Mouse (Mus musculus) urinary bladder, adult 18-20 months (tissue): ENCODE data around the gene Kif26a.

Source experiments
- DNase-seq, 2 experiments: peaks; one replicate each; pipeline ENCODE4 v3.0.0; 2022; ENCODE audit warnings: low spot score in 2 of 2, mixed read lengths in 2 of 2

The Kif26a gene

DNA sequence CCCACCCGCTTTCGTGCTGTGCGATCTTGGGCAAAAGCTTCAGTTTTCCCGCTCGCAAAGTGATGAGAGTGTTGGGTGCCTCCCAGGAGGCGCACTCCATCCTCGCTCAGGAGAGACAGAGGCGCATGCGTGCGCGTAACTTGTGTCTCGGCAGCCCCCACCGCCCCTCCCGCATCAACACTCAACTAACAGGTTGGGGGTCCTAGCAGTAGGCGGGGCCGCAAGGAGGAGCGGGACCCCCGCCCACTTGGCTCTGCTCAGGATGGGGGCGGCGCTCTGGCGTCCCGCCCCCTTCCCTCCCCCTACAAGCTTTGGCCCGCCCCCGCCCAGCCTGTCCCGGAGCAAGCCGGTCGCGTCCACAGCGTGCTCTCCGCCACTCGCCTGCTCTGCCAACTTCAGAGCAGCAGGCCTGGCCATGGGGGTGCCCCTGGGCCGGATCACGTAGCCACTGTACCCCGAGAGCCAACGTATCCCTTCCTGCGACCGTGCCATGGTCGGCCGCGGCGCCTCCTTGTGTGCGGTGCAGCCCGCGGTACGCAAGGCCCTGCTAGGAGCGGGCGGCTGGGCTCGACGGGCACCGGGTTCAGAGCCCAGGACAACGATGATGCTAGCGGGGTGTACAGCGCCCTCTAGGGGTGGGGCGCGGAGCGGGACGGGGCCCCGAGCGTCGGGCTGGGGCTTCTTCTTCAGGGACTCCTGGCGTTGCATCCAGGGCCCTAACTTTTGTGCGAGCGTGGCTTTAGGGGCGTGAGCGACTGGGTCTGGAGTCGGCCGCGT is at the start of gene Kif26a:
Gene Kif26a (plus strand): TSS at position 334 of the 777 bp plus-strand sequence.
- peak in 1 of 2 experiments; percentile 62 for DNase-seq

GRCm38 (mm10) chr12:112096733-112097117 is 49.3 kb upstream of the Kif26a start:
- no peak for DNase-seq

DNA sequence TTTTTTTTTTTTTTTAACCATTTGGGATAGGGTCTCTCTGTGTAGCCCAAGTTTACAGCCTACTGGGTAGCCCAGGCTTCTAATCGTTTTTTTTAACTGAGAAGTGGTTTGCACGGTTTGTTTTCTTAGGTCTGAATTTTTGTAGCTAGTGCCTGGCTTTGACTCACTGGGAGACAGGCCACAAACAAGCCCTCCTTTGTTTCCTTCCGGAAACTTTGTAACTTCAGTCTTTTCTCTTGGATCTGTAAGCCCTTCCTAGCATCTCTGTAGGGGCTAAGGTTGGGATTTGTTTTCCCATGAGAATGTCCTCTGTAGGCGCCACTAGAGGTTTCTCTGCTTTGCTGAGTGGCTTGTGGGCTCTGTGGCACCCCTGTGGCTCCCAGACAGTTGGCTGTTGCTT is 45.9 kb upstream of the Kif26a start:
- DNase-seq: no peak

DNA sequence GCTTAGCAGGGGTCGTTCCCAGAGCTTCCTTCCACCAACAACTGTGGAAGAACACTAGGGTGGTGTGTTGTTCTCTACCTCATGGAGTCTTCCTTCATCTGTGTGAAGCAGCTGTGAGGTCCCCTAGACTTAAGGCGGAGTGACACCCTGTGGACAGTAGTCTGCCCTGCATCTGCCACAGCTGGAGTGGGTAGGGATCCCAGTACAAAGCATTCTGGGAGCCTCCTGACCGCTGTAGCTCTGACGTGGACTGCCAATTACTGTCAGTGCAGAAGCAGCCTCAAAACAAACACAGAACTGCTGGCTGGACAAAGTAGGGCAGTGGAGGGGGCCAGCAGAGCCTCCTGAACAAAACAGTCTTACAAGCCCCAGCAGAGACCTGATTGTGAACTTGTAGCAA is 45.0 kb upstream of the Kif26a start:
- DNase-seq: no peak

- no peak for DNase-seq
These were observed 42.8 kb upstream of the Kif26a start for GRCm38 (mm10) chr12:112103179-112103578.

GRCm38 (mm10) chr12:112104890-112105289 is 41.1 kb upstream of the Kif26a start:
- DNase-seq: no peak

GRCm38 (mm10) chr12:112106541-112106971 is 39.5 kb upstream of the Kif26a start, which contains the start of gene Aspg:
Aspg (plus strand) TSS chr12:112106679.
- no peak for DNase-seq

- DNase-seq: no peak
These were observed 38.3 kb upstream of the Kif26a start for GRCm38 (mm10) chr12:112107685-112108084.

DNA sequence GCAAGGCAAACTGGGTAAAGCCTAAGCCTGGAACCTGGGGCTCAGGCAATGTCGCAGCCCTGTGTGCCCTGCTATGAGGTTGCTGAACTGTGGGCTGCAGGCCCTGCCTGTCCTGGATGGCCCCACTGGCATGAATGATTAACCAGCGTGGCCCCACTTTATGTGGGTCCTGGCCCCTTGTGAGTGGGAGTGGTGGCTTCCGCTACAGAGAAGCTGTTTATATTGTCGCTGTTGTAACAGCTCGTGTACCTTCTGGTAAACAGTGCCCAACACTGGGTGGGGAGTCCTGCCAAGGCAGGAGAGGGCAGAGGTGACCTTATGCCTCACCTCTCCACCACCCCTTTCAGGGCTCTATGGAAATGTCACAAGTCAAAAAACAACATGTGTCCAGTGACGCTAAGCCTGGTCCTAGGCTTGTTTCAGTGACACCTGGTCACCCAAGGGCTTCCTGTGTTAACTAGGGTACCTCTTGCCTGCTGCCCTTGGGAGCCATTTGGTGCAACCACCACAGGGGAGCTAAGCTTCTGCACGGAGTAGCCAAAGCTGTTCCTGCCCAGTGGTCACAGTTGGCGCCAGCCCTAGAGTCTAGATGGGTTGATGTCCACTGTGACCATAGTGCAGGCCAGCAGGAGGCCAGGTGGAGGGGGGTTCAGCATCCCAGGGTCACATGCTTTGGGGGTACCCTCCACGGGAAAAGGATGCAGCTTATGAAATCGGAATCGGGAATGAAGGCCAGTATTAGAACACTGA is 37.1 kb upstream of the Kif26a start:
- DNase-seq: no peak

GRCm38 (mm10) chr12:112109701-112110100 is 36.3 kb upstream of the Kif26a start:
- DNase-seq: no peak

DNA sequence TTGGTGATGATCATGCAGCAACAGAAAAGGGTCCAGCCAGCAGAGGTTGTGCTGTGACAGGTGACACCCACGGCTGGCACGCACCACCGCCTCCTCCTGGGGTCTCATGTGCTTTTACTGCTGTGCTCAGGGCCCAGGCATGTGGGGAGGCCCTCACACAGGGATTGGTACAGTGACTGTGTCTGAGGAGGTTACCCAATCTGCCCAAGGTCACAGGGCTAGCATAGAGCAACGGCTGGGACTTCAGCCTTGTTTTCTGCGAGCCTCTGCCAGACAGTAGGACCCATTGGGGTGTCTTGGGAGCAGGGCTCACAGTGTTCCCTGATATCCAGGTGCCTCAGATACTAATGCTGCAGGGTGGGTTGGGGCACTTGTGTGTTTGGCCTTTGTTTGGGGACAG is 34.7 kb upstream of the Kif26a start:
- no peak for DNase-seq

GRCm38 (mm10) chr12:112112235-112112634 is 33.8 kb upstream of the Kif26a start:
- DNase-seq: no peak

GRCm38 (mm10) chr12:112112686-112113396 is 33.2 kb upstream of the Kif26a start:
- DNase-seq: no peak

GRCm38 (mm10) chr12:112113710-112114109 is 32.3 kb upstream of the Kif26a start:
- DNase-seq: peak; percentile 70 to 87

DNA sequence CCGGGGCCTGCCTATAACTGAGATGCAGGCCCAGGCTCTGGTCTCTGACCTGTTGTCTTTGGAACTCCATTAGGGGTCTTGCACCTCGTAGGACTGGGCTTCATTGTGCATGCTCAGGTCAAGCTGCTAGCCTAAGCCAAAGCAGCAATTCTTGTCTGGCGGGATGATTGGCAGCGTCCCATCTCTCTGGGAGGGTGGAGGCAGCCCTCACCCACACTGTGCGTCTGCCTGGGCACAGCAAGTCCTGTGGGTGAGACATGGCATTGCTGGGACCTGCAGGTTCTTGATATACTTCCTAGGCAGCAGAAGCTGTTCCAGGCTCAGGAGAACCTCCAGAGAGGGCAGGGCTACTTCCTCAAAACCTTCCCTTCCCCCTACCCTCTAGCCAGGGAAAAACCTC is 29.0 kb upstream of the Kif26a start:
- DNase-seq: peak; percentile 46 to 48

DNA sequence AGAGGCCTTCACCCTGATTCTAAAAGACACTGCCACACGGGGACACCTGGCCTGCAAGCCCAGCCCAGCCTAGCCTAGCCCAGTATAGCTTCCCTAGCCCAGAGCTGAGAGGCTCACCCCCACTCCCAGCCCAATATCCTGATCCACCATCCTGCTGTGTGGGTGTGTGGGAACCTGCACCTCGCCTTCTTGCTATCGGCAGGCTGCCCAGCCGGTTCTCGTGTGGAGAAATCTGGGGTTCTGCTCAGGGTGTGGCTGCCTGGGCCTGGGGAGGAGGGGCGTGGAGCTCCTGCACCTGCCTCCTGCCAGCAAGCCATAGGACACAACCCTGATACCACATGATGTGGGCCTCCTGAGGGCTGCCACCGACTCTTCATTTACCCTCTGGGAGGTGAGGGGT is 28.4 kb upstream of the Kif26a start:
- DNase-seq: peak; percentile 43 to 66

DNA sequence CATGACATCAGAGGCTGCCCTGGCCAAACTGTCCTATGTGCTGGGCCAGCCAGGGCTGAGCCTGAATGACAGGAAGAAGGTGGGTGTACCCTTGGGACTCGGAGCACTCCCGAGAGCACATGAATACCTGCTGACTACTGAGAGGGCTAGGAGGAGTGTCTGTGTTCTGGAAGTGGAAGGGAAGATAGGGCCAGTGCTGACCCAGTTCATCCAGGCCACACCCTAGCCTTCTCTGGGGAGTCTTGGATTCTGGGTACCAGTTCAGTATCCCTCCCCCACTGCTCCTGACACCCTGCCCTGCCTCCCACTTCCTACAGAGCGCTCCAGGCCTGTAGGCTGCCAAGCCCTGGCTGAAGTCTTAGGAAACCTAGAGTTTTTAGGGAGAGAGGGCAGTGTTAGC is 24.8 kb upstream of the Kif26a start:
- DNase-seq: no peak

- peak; percentile 71 to 82 for DNase-seq
These were observed 20.1 kb upstream of the Kif26a start for GRCm38 (mm10) chr12:112125903-112126302.

- DNase-seq: no peak
These were observed 18.9 kb upstream of the Kif26a start for GRCm38 (mm10) chr12:112126931-112127635.

DNA sequence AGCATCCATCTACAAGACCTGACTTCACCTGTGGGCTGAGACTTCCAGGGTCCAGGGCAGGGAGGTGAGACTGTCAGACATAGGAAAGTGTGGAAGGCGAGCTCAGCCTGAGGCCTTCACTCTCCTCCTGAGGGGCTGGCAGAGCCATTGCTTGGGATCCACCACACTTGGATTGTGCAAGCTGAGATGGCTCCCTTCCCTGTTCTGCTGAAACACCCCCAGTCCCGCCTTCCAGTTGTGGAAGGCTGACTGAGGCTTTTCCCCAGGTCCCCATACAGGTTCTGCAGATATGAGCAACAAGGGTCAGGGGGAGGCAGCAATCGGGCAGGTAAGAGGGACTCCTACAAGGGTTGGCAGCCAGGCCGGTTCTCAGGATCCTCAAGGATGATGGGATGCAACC is 17.5 kb upstream of the Kif26a start:
- DNase-seq: no peak

DNA sequence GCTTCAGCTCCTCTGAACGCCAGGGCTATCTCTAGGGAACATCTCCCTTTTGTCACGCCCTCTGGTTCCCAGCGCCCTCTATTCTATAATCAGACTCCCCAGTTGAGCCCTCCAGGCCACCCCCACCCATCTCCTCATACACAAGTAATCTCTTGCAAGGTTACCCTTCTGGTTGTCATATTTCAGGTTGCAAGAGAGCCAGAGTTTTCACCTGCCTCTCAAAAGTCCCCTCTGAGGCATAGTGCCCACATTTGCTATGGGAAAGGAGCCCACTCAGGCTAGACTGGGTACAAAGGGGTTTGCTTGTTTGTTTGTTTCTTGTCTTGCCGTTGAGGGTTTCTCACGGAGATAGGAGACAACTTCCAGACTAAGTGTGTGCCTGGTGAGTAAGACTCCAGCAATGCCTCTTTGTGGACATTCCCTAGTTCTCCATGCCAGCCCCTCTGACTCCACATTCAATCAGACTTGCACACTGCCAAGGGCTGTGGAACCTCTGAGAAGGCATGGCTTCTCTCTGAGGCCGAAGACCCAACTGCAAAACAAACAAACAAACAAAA is 16.6 kb upstream of the Kif26a start:
- no peak for DNase-seq
